Mouse (Mus musculus) liver, embryonic 11.5 days (tissue): ENCODE measurements around the gene Leng8. TPM values are rescaled to one million over a fixed set of nuclear protein-coding genes. Genes with fewer than 3 reads are reported as not detected.

Experiments
- ATAC-seq: fragments of 200-750 bp; cut with Nextera tagmentation; replicated peaks from 2 replicates; pipeline ENCODE4 v1.8.0; 2017; ENCODE audit warnings: moderate number of reproducible peaks, mild to moderate bottlenecking, moderate TSS enrichment, moderate library complexity; ENCODE audit not compliant: low FRiP score
- DNase-seq: peaks from one replicate; pipeline ENCODE4 v3.0.0-alpha.2; 2017; ENCODE audit warnings: low spot score
- H3K27ac ChIP-seq: fragments of 300-500 bp; sonication (generic); 2 replicates; pipeline ENCODE4 v1.5.1; 2014; ENCODE audit warnings: mild to moderate bottlenecking, low read depth, low read length, control low read depth
- H3K27me3 ChIP-seq: fragments of 300-500 bp; sonication (generic); replicated peaks from 2 replicates; pipeline ENCODE4 v1.6.1; 2014; ENCODE audit warnings: low read length, mixed read lengths; ENCODE audit not compliant: control insufficient read depth, insufficient read depth
- H3K36me3 ChIP-seq: fragments of 300-500 bp; sonication (generic); 2 replicates; pipeline ENCODE4 v1.6.1; 2014; ENCODE audit warnings: mild to moderate bottlenecking, low read length, moderate library complexity, mixed read lengths; ENCODE audit not compliant: control insufficient read depth, insufficient read depth
- H3K4me1 ChIP-seq: fragments of 300-500 bp; sonication (generic); replicated peaks from 2 replicates; pipeline ENCODE4 v1.6.1; 2014; ENCODE audit warnings: low read length, mixed read lengths; ENCODE audit not compliant: control insufficient read depth, insufficient read depth
- H3K4me2 ChIP-seq: fragments of 300-500 bp; sonication (generic); 2 replicates; pipeline ENCODE4 v1.6.1; 2014; ENCODE audit warnings: mild to moderate bottlenecking, control low read depth, moderate library complexity
- H3K4me3 ChIP-seq: fragments of 300-500 bp; sonication (generic); 2 replicates; pipeline ENCODE4 v1.5.1; 2014; ENCODE audit warnings: low read depth, low read length, control low read depth
- H3K9ac ChIP-seq: fragments of 300-500 bp; sonication (generic); 2 replicates; pipeline ENCODE4 v1.6.1; 2014; ENCODE audit warnings: low read depth, low read length, control low read depth
- H3K9me3 ChIP-seq: fragments of 300-500 bp; sonication (generic); 2 replicates; pipeline ENCODE4 v1.6.1; 2016; ENCODE audit warnings: low read length, inconsistent platforms, mixed read lengths; ENCODE audit not compliant: control insufficient read depth
- WGBS: fragments of 180-500 bp; shearing (Covaris S2); extraction: QIAGEN DNeasy Blood & Tissue Kit; methylation state at CpG from one replicate; pipeline ENCODE4 v1.1.7; 2014; 5-methylcytosine and 5-hydroxymethylcytosine counted together
- polyA plus RNA-seq: library from polyadenylated mRNA; unstranded; fragments of >200 nt; fragmentation: Nextera tagmentation; extraction: Ambion mirVana; gene quantifications from 2 replicates; pipeline ENCODE4 v1.2.1, GENCODE M21; 2014

Gene Leng8
- polyA plus RNA-seq, 1 experiment from 2014 or later = 48.1 TPM

GRCm38 (mm10) chr7:4103411-4103810, 33.4 kb upstream of the Leng8 start:
- H3K36me3 ChIP-seq = no peaks in the 10 kb centered on the region
- no peaks in the 10 kb centered on the region for H3K4me1 ChIP-seq
- no peak for DNase-seq
- no peak overlapping the region for H3K9ac ChIP-seq
- no peak overlapping the region for H3K4me3 ChIP-seq
- 15% methylated on average over 4 of the region's 4 CpGs for WGBS
- H3K27ac ChIP-seq = no peak overlapping the region
- H3K4me2 ChIP-seq = no peak overlapping the region
- no peaks in the 10 kb centered on the region for H3K9me3 ChIP-seq
- no peak for ATAC-seq
- H3K27me3 ChIP-seq = no peaks in the 10 kb centered on the region

- H3K27ac ChIP-seq = no peak overlapping the region
- DNase-seq (no peak), ATAC-seq (no peak)
- no peak overlapping the region for H3K4me2 ChIP-seq
- H3K9me3 ChIP-seq = no peaks in the 10 kb centered on the region
- no peak overlapping the region for H3K9ac ChIP-seq
- 60% methylated on average over 3 of the region's 3 CpGs for WGBS
- H3K36me3 ChIP-seq = no peaks in the 10 kb centered on the region
- no peak overlapping the region for H3K4me3 ChIP-seq
- H3K4me1 ChIP-seq = no peaks in the 10 kb centered on the region
- H3K27me3 ChIP-seq = no peaks in the 10 kb centered on the region
Observed at GRCm38 (mm10) chr7:4111766-4112165, 25.1 kb upstream of the Leng8 start.

- H3K9ac ChIP-seq = no peak overlapping the region
- no peaks in the 10 kb centered on the region for H3K36me3 ChIP-seq
- H3K4me3 ChIP-seq = no peak overlapping the region
- DNase-seq (no peak), ATAC-seq (no peak)
- WGBS = 62% methylated on average over 8 of the region's 8 CpGs
- no peak overlapping the region for H3K27ac ChIP-seq
- no peak overlapping the region for H3K4me2 ChIP-seq
- H3K27me3 ChIP-seq = peaks cover 31% of the 10 kb centered on the region
- H3K4me1 ChIP-seq = no peaks in the 10 kb centered on the region
- no peaks in the 10 kb centered on the region for H3K9me3 ChIP-seq
Observed at GRCm38 (mm10) chr7:4117050-4117814, 19.6 kb upstream of the Leng8 start.

GRCm38 (mm10) chr7:4119344-4119902, 17.4 kb upstream of the Leng8 start, which contains the start of gene Ttyh1:
TSS of gene Ttyh1 (plus strand) at chr7:4119408.
- 4% methylated on average over 34 of the region's 37 CpGs for WGBS
- no peak within 1 kb of the TSS for H3K27ac ChIP-seq

GRCm38 (mm10) chr7:4119976-4120921, 16.6 kb upstream of the Leng8 start:
- Histone ChIP-seq H3K27me3 (peaks cover 31% of the 10 kb centered on the region), H3K4me3 (no peak overlapping the region; the same call in 1 of the 2 replicates), H3K4me2 (no peak overlapping the region; the same call in 1 of the 2 replicates), H3K27ac (no peak overlapping the region), H3K36me3 (no peaks in the 10 kb centered on the region), H3K4me1 (0 out of 2 replicates have a peak, but pooled peaks cover 3% of the 10 kb centered on the region), H3K9ac (no peak overlapping the region), H3K9me3 (no peaks in the 10 kb centered on the region)
- no peak for DNase-seq
- no peak for ATAC-seq
- WGBS = 23% methylated on average over 19 of the region's 19 CpGs

More at GRCm38 (mm10) chr7:4119344-4119902, 17.4 kb upstream of the Leng8 start, which contains the start of gene Ttyh1:
- H3K9me3 ChIP-seq = no peaks in the 10 kb centered on the region
- 0 out of 2 replicates have a peak, but pooled peaks cover under 1% of the 10 kb centered on the region for H3K4me1 ChIP-seq
- DNase-seq = no peak
- H3K4me2 ChIP-seq = peak within 1 kb of the TSS; percentile 62
- no peak within 1 kb of the TSS for H3K9ac ChIP-seq
- ATAC-seq = peak; percentile 48
- peak within 1 kb of the TSS; percentile 34 for H3K4me3 ChIP-seq
- H3K36me3 ChIP-seq = no peaks in the 10 kb centered on the region
- H3K27me3 ChIP-seq = peaks cover 31% of the 10 kb centered on the region

- 51% methylated on average over 11 of the region's 11 CpGs for WGBS
- ATAC-seq = no peak
- no peak overlapping the region for H3K4me3 ChIP-seq
- H3K4me2 ChIP-seq = no peak overlapping the region
- no peak overlapping the region for H3K27ac ChIP-seq
- H3K4me1 ChIP-seq = 0 out of 2 replicates have a peak, but pooled peaks cover 3% of the 10 kb centered on the region
- H3K27me3 ChIP-seq = peaks cover 31% of the 10 kb centered on the region
- no peaks in the 10 kb centered on the region for H3K9me3 ChIP-seq
- DNase-seq = no peak
- H3K9ac ChIP-seq = no peak overlapping the region
- no peaks in the 10 kb centered on the region for H3K36me3 ChIP-seq
Observed at GRCm38 (mm10) chr7:4122076-4122768, 14.6 kb upstream of the Leng8 start.

GRCm38 (mm10) chr7:4122783-4123182, 14.1 kb upstream of the Leng8 start:
- WGBS = 76% methylated on average over 10 of the region's 10 CpGs
- no peak overlapping the region for H3K9ac ChIP-seq
- no peak for DNase-seq
- H3K36me3 ChIP-seq = no peaks in the 10 kb centered on the region
- H3K4me1 ChIP-seq = 0 out of 2 replicates have a peak, but pooled peaks cover 3% of the 10 kb centered on the region
- no peak overlapping the region for H3K27ac ChIP-seq
- H3K9me3 ChIP-seq = no peaks in the 10 kb centered on the region
- no peak overlapping the region for H3K4me2 ChIP-seq
- no peak for ATAC-seq
- H3K27me3 ChIP-seq = peaks cover 31% of the 10 kb centered on the region
- H3K4me3 ChIP-seq = no peak overlapping the region

GRCm38 (mm10) chr7:4123732-4124131, 13.1 kb upstream of the Leng8 start:
- no peak overlapping the region for H3K9ac ChIP-seq
- WGBS = 81% methylated on average over 1 of the region's 1 CpGs
- no peak for ATAC-seq
- peaks cover 27% of the 10 kb centered on the region for H3K27me3 ChIP-seq
- no peak overlapping the region for H3K27ac ChIP-seq
- H3K4me3 ChIP-seq = no peak overlapping the region
- H3K4me1 ChIP-seq = 0 out of 2 replicates have a peak, but pooled peaks cover 3% of the 10 kb centered on the region
- H3K9me3 ChIP-seq = no peaks in the 10 kb centered on the region
- DNase-seq = no peak
- no peaks in the 10 kb centered on the region for H3K36me3 ChIP-seq
- no peak overlapping the region for H3K4me2 ChIP-seq
